ENCODE assay signal across 22 mouse cellular contexts in genomic region chr3:52842866-52843425, GRCm38 (mm10).
"Had no signal": no experiment of that assay in that cellular context is flagged by ENCODE, and none has a peak within 500 bp of the region (broad histone marks: within the 10 kb centered on the region; RNA-seq: fewer than 3 reads in every experiment).

No protein-coding gene starts in this region.

- ATAC-seq: intestine, embryonic 15.5 days; liver, postnatal 0 days; midbrain, embryonic 13.5 days; midbrain, embryonic 16.5 days had no signal

- H3K9me3 ChIP-seq: intestine, embryonic 15.5 days; kidney, embryonic 15.5 days; limb, embryonic 12.5 days; limb, embryonic 15.5 days; midbrain, embryonic 13.5 days had no signal

- H3K4me3 ChIP-seq: intestine, embryonic 15.5 days; kidney, embryonic 15.5 days; limb, embryonic 12.5 days; limb, embryonic 15.5 days; midbrain, embryonic 13.5 days had no signal

- H3K36me3 ChIP-seq: intestine, embryonic 15.5 days; kidney, embryonic 15.5 days; limb, embryonic 12.5 days; limb, embryonic 15.5 days; midbrain, embryonic 13.5 days had no signal

- H3K9ac ChIP-seq: intestine, embryonic 15.5 days; kidney, embryonic 15.5 days; limb, embryonic 12.5 days; limb, embryonic 15.5 days; liver, embryonic 14.5 days; liver, postnatal 0 days; lung, embryonic 14.5 days; midbrain, embryonic 13.5 days had no signal

- H3K27ac ChIP-seq: intestine, embryonic 15.5 days; kidney, embryonic 15.5 days; limb, embryonic 12.5 days; limb, embryonic 15.5 days; liver, embryonic 14.5 days; midbrain, embryonic 13.5 days; stomach, postnatal 0 days had no signal

- DNase-seq: kidney, adult 11 months; kidney, adult 8-10 months; kidney, postnatal 10 days; kidney, postnatal 36 days; layer of hippocampus, postnatal 36 days; left cerebral cortex, postnatal 4 days; liver, postnatal 0 days; lung, embryonic 14.5 days; lung, postnatal 10 days; lung, postnatal 36 days; thymus, adult 2 months; thymus, postnatal 14 days; thymus, postnatal 4 days had no signal

- H3K27me3 ChIP-seq: intestine, embryonic 15.5 days; kidney, embryonic 15.5 days; limb, embryonic 12.5 days; limb, embryonic 15.5 days had no signal

- H3K4me2 ChIP-seq: intestine, embryonic 15.5 days; kidney, embryonic 15.5 days; limb, embryonic 12.5 days; limb, embryonic 15.5 days; liver, embryonic 11.5 days; lung, embryonic 14.5 days; midbrain, embryonic 13.5 days had no signal
